Mouse (Mus musculus): ENCODE data around the gene Mogs.

DNA sequence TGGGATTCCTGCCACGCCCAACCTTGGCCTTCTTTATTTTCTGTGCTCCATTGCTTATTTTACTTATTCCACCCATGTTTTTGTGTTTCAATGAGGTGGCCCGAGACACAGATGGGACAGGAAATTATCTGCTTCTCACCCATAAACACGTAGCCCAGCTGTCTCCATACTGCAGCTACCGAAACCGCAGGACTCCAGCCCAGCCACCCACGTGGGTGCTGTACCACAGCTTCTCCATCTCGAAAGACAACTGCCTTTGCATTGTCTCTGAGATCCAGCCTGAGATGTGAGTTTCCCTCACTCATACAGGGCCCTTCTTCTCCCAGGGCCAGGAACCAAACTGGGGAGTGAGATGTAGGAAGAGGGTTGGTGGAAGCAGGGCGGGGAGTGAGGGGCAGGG is 49.3 kb upstream of the Mogs start:
- TF ChIP-seq CTCF (IDR thresholded peaks at IDR 0.05; ENCODE audit: borderline replicate concordance, insufficient read depth, low read length) (no peak), POLR2A (IDR thresholded peaks at IDR 0.05; ENCODE audit: low read depth, low read length) (no peak)
